Mouse (Mus musculus) adrenal gland (tissue): ENCODE measurements around the gene Fsd1.

Experiments
- intact Hi-C: fragments of 180-260 bp; cut with DNase I; formaldehyde crosslinking; loops from one replicate; pipeline ENCODE4 v1.15.1; 2025

Gene Fsd1

GRCm38 (mm10) chr17:55959946-55960740, 26.2 kb upstream of the Fsd1 start:
- intact Hi-C loops = loop anchor here (5.0 to 10.0 kb wide), 2 partner anchors 52 to 255 kb away; no protein-coding TSS in a partner anchor

- intact Hi-C loops = no loop called here
These were observed 25.5 kb upstream of the Fsd1 start for GRCm38 (mm10) chr17:55960791-55961190.

GRCm38 (mm10) chr17:55961631-55962030, 24.7 kb upstream of the Fsd1 start:
- intact Hi-C loops = no loop called here

DNA sequence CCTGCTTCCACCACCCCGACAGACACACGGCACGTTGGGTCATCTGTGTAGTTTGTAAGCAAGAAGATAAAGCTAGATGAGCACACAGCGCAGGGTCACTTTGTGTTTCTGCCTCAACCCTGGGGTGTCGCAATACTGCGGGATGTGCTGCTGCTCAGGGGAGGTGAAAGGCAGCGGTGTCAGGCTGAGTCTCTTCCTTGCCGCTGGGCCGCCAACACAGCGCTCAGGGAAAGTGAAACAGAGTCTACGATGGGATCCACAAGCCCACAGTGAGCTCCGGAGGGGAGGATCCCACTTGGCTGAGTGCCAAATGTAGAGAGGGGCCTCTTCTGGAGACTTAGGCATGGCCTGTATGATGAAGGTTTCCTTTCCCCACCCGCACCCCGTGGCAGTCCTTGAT, 23.1 kb upstream of the Fsd1 start:
- intact Hi-C loops = no loop called here

DNA sequence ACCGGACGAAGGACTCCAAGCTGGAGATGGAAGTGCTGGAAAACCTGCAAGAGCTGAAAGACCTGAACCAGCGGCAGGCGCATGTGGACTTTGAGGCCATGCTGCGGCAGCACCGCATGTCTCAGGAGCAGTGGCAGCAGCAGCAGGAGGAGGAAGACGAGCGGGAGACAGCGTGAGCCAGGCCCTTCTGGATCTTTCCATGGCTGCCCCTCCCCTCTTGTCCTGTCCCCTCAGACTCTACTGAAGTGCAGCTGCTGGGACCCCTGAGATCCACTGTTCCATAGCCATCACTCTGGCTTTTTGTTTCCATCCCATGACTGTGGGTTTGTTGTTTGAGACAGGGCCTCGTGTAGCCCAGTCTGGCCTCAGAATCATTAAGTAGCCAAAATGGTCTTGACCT, 21.8 kb upstream of the Fsd1 start:
- intact Hi-C loops = no loop called here

- intact Hi-C loops = no loop called here
These were observed 21.3 kb upstream of the Fsd1 start for GRCm38 (mm10) chr17:55964996-55965395.

- intact Hi-C loops = no loop called here
These were observed 19.1 kb upstream of the Fsd1 start for GRCm38 (mm10) chr17:55967186-55967585.

DNA sequence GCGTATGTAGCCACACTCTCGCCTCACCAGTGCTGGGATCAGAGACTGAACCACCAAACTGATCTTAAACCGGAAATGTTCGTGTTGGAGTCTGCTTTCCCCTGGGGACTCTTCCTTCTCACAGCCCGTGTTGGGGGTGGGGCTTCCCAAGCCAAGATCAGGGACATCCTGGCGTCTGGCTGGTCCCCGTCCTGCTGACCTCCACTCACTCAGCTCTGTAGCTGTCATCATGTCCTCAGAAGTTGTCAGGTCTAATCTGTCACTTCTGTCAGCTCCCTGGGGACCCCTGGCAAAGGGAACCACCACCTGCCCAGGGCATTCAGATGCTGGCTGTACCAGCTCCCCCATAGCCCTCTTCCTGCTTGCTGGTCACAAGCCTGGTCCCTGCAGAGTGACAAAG, 18.1 kb upstream of the Fsd1 start:
- intact Hi-C loops = no loop called here

DNA sequence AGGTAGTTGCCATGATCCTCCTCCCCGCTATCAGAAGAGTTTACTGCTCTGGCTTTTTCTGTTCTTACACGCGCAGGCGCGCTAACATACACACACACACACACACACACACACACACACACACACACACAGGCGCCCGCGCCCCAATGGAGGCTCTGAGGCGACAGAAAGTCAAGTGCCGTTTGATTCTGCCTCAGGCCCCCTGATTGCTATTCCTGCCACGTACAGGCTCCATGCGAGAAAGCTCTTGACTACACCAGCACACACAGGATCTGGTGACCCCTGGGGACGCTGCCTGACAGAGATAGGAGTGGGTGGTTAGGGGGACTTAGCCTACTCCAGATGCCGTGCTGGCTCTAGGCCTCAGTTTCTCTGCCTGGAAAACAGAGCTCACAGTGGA, 16.7 kb upstream of the Fsd1 start:
- intact Hi-C loops = no loop called here

DNA sequence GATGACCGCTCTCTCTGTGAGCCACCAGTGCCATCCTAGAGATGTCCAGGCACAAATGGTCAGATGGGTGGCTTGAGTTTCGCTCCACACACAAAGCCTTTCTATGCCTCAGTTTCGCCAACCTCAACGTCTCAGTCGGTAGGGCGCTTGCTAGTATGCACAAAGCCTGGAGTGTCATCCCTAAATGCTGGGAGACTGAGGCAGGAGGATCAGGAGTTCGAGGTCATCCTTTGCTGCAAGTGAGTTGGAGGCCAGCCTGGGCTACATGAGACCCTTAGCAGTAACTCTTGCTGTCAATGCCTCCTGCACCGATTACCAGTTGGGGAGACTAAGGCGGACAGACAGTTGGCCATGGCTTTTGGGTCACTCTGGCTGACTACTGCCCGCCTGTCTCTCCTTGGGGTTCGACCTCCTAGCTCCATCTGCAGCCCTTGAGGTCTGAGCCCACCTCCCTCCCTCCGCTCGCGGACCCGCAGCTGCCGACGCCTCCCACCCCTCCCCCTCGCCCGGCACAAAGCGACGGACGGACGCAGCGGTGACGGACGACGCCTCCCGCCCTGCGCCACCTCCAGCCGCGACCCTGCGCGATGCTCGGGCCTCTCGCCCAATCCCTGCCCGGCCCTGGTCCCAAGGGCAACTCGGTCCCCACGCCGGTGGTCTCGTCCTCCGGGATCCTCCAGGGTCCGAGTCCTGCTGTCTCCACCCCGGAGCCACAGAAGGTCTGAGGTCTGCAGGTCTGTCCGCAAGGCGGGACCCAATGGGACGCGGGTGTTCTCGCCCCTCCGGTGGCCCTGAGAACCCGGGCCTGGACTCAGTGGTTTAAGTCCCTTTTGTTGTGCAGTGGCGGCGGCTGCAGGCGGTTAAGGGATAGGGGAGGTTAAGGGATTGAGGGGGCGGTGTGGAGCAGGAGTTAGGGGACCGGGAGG, 16.1 kb upstream of the Fsd1 start, which contains the start of gene Shd:
Gene Shd (plus strand): TSS at position 502 of the 926 bp plus-strand sequence.
- intact Hi-C loops = no loop called here

DNA sequence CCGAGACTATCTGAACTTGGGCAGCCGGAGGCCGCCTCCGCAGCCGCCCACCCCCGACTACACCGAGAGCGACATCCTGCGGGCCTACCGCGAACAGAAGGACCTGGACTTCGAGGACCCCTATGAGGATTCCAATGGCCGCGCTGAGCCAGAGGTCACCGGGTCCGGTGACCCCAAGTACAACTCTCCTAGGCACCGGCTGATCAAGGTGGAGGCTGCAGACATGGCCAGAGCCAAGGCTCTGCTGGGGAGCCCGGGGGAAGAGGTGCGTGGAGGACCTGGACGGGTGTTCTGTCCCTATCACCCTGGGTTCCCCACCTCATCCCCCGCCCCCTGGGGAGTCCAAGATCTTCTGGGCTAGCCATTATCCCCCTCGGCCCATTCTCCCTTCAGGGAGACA, 14.9 kb upstream of the Fsd1 start:
- intact Hi-C loops = no loop called here

- intact Hi-C loops = loop anchor here (2.0 kb wide), 1 partner anchor 32 kb away; no protein-coding TSS in a partner anchor
These were observed 9.9 kb upstream of the Fsd1 start for GRCm38 (mm10) chr17:55976255-55976862.

DNA sequence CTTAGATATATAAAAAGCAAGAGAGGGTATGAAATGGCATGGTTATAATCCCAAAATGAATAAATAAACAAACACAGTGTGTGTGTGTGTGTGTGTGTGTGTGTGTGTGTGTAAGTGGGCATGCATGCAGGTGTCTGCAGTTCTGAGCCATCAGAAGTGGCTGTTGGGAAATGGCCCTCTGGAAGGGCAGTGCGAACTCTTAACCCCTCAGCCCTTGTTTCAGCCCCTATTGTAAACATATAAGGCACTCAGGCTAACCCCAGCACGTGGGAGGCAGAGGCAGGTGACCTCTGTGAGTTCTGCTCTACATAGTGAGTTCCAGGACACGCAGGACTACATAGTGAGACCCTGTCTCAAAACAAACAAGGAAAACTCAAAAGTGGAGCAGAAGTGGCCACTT, 9.0 kb upstream of the Fsd1 start:
- intact Hi-C loops = loop anchor here (2.0 kb wide), 1 partner anchor 32 kb away; no protein-coding TSS in a partner anchor

DNA sequence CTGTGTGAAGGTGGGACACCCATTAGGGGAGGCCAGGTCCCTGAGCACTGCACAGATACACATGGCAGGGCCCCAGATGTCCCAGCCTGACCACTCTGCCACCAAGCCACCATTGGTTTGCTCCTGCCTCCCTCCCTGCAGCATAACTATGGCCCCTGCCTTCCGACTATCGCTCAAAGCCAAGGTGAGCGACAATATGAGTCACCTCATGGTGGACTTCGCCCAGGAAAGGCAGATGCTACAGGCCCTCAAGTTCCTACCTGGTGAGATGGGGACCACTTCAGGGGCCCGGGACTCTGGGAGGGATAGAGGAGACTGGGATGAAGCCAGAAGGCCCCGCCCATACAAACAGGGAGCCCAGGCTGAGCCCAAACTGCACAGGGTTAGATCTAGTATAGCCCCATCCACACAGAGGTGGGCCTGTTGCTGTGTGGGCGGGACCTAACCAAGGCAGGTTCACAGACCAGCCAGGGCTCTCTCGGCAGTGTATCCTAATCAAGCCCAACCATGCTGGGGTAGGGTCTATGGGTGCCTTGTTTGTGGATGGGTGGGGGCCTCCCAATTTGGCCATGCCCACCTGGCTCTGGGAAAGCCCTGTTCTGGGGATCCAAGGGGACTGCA, 4.1 kb downstream of the Fsd1 start:
- intact Hi-C loops = no loop called here

DNA sequence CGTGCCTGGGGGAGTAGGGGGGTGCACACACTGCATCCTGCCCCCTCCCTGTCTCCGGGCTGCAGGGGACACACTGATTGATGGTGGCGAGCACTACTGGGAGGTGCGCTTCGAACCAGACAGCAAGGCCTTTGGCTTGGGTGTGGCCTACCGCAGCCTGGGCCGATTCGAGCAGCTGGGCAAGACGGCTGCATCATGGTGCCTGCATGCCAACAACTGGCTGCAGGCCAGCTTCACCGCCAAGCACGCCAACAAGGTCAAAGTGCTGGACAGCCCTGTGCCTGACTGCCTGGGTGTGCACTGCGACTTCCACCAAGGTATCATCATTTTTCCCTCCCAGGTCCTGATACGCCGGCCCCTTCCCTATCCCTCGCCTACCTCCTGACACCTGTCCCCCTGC, 9.7 kb downstream of the Fsd1 start:
- intact Hi-C loops = no loop called here

GRCm38 (mm10) chr17:55999794-56000499, 13.6 kb downstream of the Fsd1 start:
- intact Hi-C loops = no loop called here

- intact Hi-C loops = no loop called here
These were observed 16.7 kb downstream of the Fsd1 start for GRCm38 (mm10) chr17:56003000-56003399.

DNA sequence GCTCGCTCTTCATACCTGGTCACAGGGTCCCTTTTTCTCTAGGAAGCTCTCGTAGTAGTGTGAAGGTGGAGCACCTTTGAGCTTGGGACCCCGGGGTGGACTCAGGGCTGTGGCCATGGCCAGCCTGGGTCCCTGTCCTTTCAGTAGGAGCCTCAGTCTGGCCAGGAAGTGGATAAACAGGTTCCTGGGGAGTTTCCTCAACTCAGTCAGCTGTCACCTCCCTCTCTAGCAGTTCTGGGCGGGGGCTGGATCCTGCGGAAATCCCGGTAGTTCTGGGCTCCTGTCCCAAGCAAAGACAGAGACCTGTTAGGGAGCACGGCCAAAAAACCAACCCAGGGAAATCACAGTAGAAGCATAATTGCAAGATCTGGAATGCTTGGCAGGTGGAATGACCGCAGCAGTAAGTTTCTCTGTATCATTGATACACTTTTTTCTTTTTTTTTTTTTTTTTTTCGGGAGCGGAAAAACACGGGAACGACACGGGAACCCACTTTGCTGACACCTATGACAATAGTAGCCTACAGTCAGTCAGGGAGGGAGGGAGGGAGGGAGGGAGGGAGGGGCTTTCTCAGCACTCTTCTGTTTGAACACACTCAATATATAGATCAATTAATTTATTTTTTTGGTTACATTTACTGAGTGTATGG, 19.2 kb downstream of the Fsd1 start, which contains the start of the genes Stap2 and Mpnd:
Gene Stap2 (minus strand): TSS at position 170 of the 647 bp plus-strand sequence.
Gene Mpnd (plus strand): TSS at position 297 of the 647 bp plus-strand sequence.
- intact Hi-C loops = no loop called here

DNA sequence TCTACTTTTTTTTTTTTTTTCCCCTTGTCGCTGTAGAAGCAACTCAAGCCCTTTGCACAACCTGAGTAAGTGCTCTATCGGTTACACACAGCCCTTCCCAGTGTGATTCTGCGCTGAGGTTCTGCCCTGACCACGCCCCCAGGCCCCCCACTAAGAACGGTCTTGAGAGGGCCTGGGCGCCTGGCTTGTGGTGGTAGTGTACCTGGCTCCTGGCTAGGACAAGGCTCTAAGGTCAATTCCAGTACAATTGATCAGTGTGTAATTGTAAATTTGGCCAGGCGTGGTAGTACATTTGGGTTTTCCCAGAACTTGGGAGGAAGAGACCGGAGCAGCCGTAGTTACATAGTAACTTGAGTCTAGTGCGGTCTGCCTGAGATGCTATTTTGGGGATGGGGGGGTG, 20.6 kb downstream of the Fsd1 start:
- intact Hi-C loops = no loop called here
